Mouse (Mus musculus) midbrain, embryonic 16.5 days (tissue): Measurements from ENCODE around the gene 4930535I16Rik. TPM values are rescaled to one million over a fixed set of nuclear protein-coding genes. Genes with fewer than 3 reads are reported as not detected.

Experiments used
- ATAC-seq: fragments of 200-750 bp; cut with Nextera tagmentation; 2 replicates; pipeline ENCODE4 v1.8.0; 2017; ENCODE audit warnings: moderate TSS enrichment
- H3K27ac ChIP-seq: fragments of 300-500 bp; sonication (generic); 2 replicates; pipeline ENCODE4 v1.5.1; 2014; ENCODE audit warnings: mild to moderate bottlenecking, low read length, mixed read lengths
- H3K27me3 ChIP-seq: fragments of 300-500 bp; sonication (generic); 2 replicates; pipeline ENCODE4 v1.6.1; 2014; ENCODE audit warnings: low read depth, low read length, mixed read lengths; ENCODE audit not compliant: control insufficient read depth, insufficient read depth
- H3K36me3 ChIP-seq: fragments of 300-500 bp; sonication (generic); 2 replicates; pipeline ENCODE4 v1.6.1; 2014; ENCODE audit warnings: mild to moderate bottlenecking, low read length, moderate library complexity, mixed read lengths; ENCODE audit not compliant: control insufficient read depth, insufficient read depth
- H3K4me1 ChIP-seq: fragments of 300-500 bp; sonication (generic); 2 replicates; pipeline ENCODE4 v1.6.1; 2014; ENCODE audit warnings: mild to moderate bottlenecking, low read length, mixed read lengths; ENCODE audit not compliant: control insufficient read depth, insufficient read depth
- H3K4me2 ChIP-seq: fragments of 300-500 bp; sonication (generic); 2 replicates; pipeline ENCODE4 v1.6.1; 2014; ENCODE audit warnings: mild to moderate bottlenecking, low read length, mixed read lengths
- H3K4me3 ChIP-seq: fragments of 300-500 bp; sonication (generic); 2 replicates; pipeline ENCODE4 v1.5.1; 2014; ENCODE audit warnings: low read depth, mild to moderate bottlenecking, low read length, moderate library complexity, mixed read lengths
- H3K9ac ChIP-seq: fragments of 300-500 bp; sonication (generic); 2 replicates; pipeline ENCODE4 v1.6.1; 2014; ENCODE audit warnings: low read depth, low read length, mixed read lengths
- H3K9me3 ChIP-seq: fragments of 300-500 bp; sonication (generic); replicated peaks from 2 replicates; pipeline ENCODE4 v1.6.1; 2014; ENCODE audit warnings: mild to moderate bottlenecking, low read length, mixed read lengths; ENCODE audit not compliant: control insufficient read depth, poor library complexity, severe bottlenecking
- WGBS: fragments of 180-500 bp; shearing (Covaris S2); extraction: QIAGEN DNeasy Blood & Tissue Kit; methylation state at CpG from one replicate; pipeline ENCODE4 v1.1.7; 2014; 5-methylcytosine and 5-hydroxymethylcytosine counted together
- polyA plus RNA-seq: library from polyadenylated mRNA; unstranded; fragments of >200 nt; fragmentation: Nextera tagmentation; extraction: Ambion mirVana; gene quantifications from 2 replicates; pipeline ENCODE4 v1.2.1, GENCODE M21; 2015

Gene 4930535I16Rik
- polyA plus RNA-seq, 1 experiment from 2014 or later = not detected

DNA sequence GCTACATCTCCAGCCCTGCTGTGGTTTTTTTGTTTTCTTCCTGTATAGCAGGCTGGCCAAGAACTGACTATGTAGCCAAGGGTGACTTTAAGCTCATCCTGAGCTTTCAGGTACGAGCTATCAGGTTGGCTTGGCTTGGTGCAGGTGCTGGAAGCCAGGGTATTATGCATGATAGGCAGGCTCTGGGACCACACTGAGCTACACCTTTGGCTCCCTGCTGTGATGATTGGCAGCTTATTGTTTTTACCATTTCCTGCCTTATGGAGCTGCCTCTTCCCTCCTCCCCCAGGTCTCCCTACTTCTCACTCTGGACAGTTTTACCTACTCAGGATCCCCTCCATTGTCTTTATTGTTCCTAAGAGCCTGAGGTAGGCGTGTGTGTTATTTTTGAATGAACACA lies 1.0 kb upstream of the 4930535I16Rik start:
- no peak overlapping the region for H3K27ac ChIP-seq
- H3K36me3 ChIP-seq = peaks cover 14% of the 10 kb centered on the region
- no peak for ATAC-seq
- no peak overlapping the region for H3K4me3 ChIP-seq
- H3K9me3 ChIP-seq = no peaks in the 10 kb centered on the region
- H3K4me1 ChIP-seq = peaks cover 23% of the 10 kb centered on the region
- no peaks in the 10 kb centered on the region for H3K27me3 ChIP-seq
- H3K9ac ChIP-seq = no peak overlapping the region
- WGBS = 65% methylated on average over 2 of the region's 2 CpGs
- H3K4me2 ChIP-seq = peak overlapping the region; percentile 86

- Histone ChIP-seq H3K27me3 (no peaks in the 10 kb centered on the region), H3K9me3 (no peaks in the 10 kb centered on the region), H3K9ac (peak within 1 kb of the TSS; percentile 97), H3K4me2 (peak within 1 kb of the TSS; percentile 86), H3K27ac (peak within 1 kb of the TSS; percentile 89), H3K36me3 (peaks cover 7% of the 10 kb centered on the region), H3K4me1 (peaks cover 23% of the 10 kb centered on the region), H3K4me3 (peak within 1 kb of the TSS; percentile 100)
- under 1% methylated on average over 49 of the region's 49 CpGs for WGBS
- peak; percentile 99 for ATAC-seq
These were observed 874 bp downstream of the 4930535I16Rik start, which contains the start of gene Rragc for GRCm38 (mm10) chr4:123916748-123917547. Rragc (plus strand) TSS chr4:123917446.

DNA sequence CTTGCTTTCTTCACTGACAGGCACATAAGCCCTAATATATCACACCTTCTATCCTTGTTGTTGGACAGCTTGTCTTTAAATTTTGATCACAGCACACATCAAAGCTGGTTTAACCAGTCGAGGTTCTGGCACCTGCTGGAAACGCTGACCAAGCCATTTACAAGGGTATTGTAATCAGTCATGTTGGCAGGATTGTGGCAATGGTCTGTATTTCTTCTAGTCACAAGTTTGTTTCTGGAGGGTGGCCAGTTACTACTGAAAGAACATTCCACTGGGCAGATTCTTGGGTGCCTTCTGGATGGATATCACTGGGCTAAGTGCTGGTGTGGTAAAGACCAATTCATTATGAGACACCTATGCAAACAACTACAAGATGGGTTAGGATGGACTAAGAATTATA lies 5.4 kb downstream of the 4930535I16Rik start:
- Histone ChIP-seq H3K9me3 (no peaks in the 10 kb centered on the region), H3K4me1 (peaks cover 12% of the 10 kb centered on the region), H3K9ac (no peak overlapping the region), H3K27ac (no peak overlapping the region), H3K27me3 (no peaks in the 10 kb centered on the region), H3K4me3 (no peak overlapping the region), H3K36me3 (no peaks in the 10 kb centered on the region), H3K4me2 (no peak overlapping the region)
- 84% methylated on average over 2 of the region's 2 CpGs for WGBS
- no peak for ATAC-seq

GRCm38 (mm10) chr4:123911503-123911902 lies 6.3 kb downstream of the 4930535I16Rik start:
- ATAC-seq = no peak
- Histone ChIP-seq H3K36me3 (no peaks in the 10 kb centered on the region), H3K4me1 (peaks cover 11% of the 10 kb centered on the region), H3K9ac (no peak overlapping the region), H3K4me2 (no peak overlapping the region), H3K27ac (no peak overlapping the region), H3K4me3 (no peak overlapping the region), H3K9me3 (no peaks in the 10 kb centered on the region), H3K27me3 (no peaks in the 10 kb centered on the region)
- 90% methylated on average over 4 of the region's 4 CpGs for WGBS

DNA sequence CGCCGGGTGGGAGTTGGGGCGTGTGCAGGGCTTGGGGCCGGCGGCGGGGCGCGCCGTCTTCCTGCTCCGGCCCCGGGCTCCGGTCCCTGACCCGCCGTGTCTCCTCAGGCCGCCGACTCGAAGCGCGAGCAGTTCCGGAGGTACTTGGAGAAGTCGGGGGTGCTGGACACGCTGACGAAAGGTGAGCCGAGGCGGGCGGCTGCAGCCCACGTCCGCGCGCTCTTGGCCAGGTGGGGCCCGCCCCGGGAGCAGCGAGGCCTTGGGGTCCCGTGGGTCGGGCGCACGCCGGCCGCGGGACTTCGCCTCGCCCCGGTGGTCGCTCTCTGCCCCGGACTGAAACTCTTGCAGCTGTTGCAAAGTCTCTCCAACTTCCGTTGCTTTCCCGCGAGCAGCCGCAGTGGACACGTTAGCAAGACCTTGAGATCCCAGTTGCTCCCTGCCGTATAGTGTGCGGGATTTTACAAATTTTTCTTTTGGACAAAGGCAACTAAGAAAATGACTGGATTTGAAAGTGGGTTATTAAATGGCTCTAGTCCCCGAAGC lies 12.6 kb downstream of the 4930535I16Rik start:
- H3K4me1 ChIP-seq = peaks cover 14% of the 10 kb centered on the region
- H3K27me3 ChIP-seq = no peaks in the 10 kb centered on the region
- ATAC-seq = no peak; the same call in 1 of the 2 replicates
- peak overlapping the region; percentile 87 for H3K4me3 ChIP-seq
- no peaks in the 10 kb centered on the region for H3K36me3 ChIP-seq
- H3K27ac ChIP-seq = peak overlapping the region; percentile 80
- no peaks in the 10 kb centered on the region for H3K9me3 ChIP-seq
- WGBS = 1% methylated on average over 48 of the region's 53 CpGs
- H3K4me2 ChIP-seq = peak overlapping the region; percentile 90
- peak overlapping the region; percentile 76 for H3K9ac ChIP-seq

- H3K4me3 ChIP-seq = peak within 1 kb of the TSS; percentile 87
- H3K27me3 ChIP-seq = no peaks in the 10 kb centered on the region
- ATAC-seq = peak; percentile 100
- no peaks in the 10 kb centered on the region for H3K9me3 ChIP-seq
- H3K4me1 ChIP-seq = peaks cover 14% of the 10 kb centered on the region
- peak within 1 kb of the TSS; percentile 90 for H3K4me2 ChIP-seq
- peak within 1 kb of the TSS; percentile 80 for H3K27ac ChIP-seq
- no peaks in the 10 kb centered on the region for H3K36me3 ChIP-seq
- H3K9ac ChIP-seq = peak within 1 kb of the TSS; percentile 76
- WGBS = 1% methylated on average over 42 of the region's 49 CpGs
These were observed 13.3 kb downstream of the 4930535I16Rik start, which contains the start of gene Mycbp for GRCm38 (mm10) chr4:123904333-123905125. Mycbp (plus strand) TSS chr4:123904832.

DNA sequence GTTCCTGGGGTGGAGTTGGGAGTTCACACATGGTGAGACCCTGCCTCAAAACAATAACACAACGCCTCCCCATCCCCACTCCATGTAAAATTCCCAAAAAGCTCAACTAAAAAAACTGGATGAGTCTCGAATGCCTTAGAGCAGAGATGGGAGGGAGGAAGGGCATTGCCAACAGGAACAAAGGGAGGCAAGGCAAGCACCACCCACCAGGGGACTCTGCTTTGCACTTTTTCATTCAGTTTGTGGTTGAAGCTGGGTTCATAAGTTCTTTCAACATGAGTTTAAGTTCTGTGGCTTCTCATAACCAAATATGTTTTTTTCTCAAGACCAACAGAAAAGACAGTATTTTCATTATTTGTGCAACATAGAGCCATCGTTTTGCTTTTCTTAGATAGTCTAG lies 14.4 kb downstream of the 4930535I16Rik start:
- Histone ChIP-seq H3K9ac (no peak overlapping the region), H3K4me3 (no peak overlapping the region), H3K4me1 (peaks cover 14% of the 10 kb centered on the region), H3K4me2 (no peak overlapping the region), H3K9me3 (no peaks in the 10 kb centered on the region), H3K27me3 (no peaks in the 10 kb centered on the region), H3K27ac (no peak overlapping the region), H3K36me3 (no peaks in the 10 kb centered on the region)
- 84% methylated on average over 3 of the region's 3 CpGs for WGBS
- ATAC-seq = no peak

DNA sequence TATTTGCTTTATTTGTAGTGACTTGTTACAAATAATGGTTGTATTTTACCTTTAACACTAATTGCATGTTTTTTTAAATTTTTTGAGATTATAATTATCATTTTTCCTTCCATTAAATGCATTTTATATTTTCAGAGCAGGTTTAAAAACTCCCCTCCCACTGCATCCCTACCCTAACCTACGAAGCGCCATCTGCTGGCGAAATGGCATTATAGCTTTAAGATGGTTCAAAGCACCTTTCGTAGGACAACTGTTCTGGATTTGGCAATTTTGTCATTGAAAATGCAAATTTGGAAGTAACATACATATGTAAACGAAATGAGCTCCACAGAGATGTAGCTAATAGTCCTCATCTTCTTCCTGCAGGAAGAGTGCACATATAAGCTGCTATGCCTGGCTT lies 19.1 kb downstream of the 4930535I16Rik start:
- Histone ChIP-seq H3K4me3 (no peak overlapping the region), H3K9me3 (no peaks in the 10 kb centered on the region), H3K9ac (no peak overlapping the region), H3K4me1 (no peaks in the 10 kb centered on the region), H3K4me2 (no peak overlapping the region), H3K27me3 (no peaks in the 10 kb centered on the region), H3K27ac (no peak overlapping the region), H3K36me3 (no peaks in the 10 kb centered on the region)
- ATAC-seq = no peak
- WGBS = 7% methylated on average over 5 of the region's 5 CpGs
